Mouse (Mus musculus) olfactory bulb, adult 2 months (tissue): ENCODE data around the gene Ankrd23. TPM values are rescaled to one million over a fixed set of nuclear protein-coding genes. Genes with fewer than 3 reads are reported as not detected.

Experiments
- H3K27ac ChIP-seq: fragments of 200-500 bp; 2 replicates; pipeline ENCODE4 v1.5.1; 2012; ENCODE audit warnings: low read depth, low read length; ENCODE audit not compliant: insufficient read depth
- H3K4me1 ChIP-seq: fragments of 200-500 bp; 2 replicates; pipeline ENCODE4 v1.6.1; 2012; ENCODE audit warnings: low read length; ENCODE audit not compliant: control insufficient read depth, insufficient read depth
- H3K4me3 ChIP-seq: fragments of 200-500 bp; 2 replicates; pipeline ENCODE4 v1.5.1; 2012; ENCODE audit warnings: mild to moderate bottlenecking, low read depth, low read length, moderate library complexity; ENCODE audit not compliant: insufficient read depth
- CTCF ChIP-seq: fragments of 200-500 bp; IDR thresholded peaks from 2 replicates; pipeline ENCODE4 v1.5.1; 2012; ENCODE audit warnings: low read depth, mild to moderate bottlenecking, low read length, moderate library complexity; ENCODE audit not compliant: insufficient read depth
- POLR2A ChIP-seq: fragments of 200-500 bp; IDR thresholded peaks from 2 replicates; pipeline ENCODE4 v1.6.1; 2012; ENCODE audit warnings: mild to moderate bottlenecking, low read depth, low read length, moderate library complexity; ENCODE audit not compliant: insufficient read depth
- WGBS: fragments of 180-500 bp; shearing (Covaris S2); methylation state at CpG from one replicate; pipeline ENCODE4 v1.1.7; 2018; 5-methylcytosine and 5-hydroxymethylcytosine counted together
- polyA plus RNA-seq: library from polyadenylated mRNA; stranded (reverse); fragments of >200 nt; gene quantifications from 2 replicates; pipeline ENCODE4 v1.2.4, GENCODE M21; 2012; ENCODE audit warnings: low replicate concordance; ENCODE audit not compliant: missing spikeins, insufficient read depth, insufficient read length

The Ankrd23 gene
- polyA plus RNA-seq, 1 experiment = not detected

GRCm38 (mm10) chr1:36567818-36568603 lies 31.3 kb upstream of the Ankrd23 start:
- no peak for TF ChIP-seq POLR2A
- no peak for TF ChIP-seq CTCF
- Histone ChIP-seq H3K27ac (no peak overlapping the region), H3K4me3 (no peak overlapping the region), H3K4me1 (peaks cover 17% of the 10 kb centered on the region)
- WGBS = 55% methylated on average over 21 of the region's 21 CpGs

GRCm38 (mm10) chr1:36566425-36566824 lies 29.7 kb upstream of the Ankrd23 start:
- 66% methylated on average over 2 of the region's 2 CpGs for WGBS
- Histone ChIP-seq H3K4me1 (peaks cover 17% of the 10 kb centered on the region), H3K27ac (no peak overlapping the region), H3K4me3 (no peak overlapping the region)
- no peak for TF ChIP-seq POLR2A
- no peak for TF ChIP-seq CTCF

GRCm38 (mm10) chr1:36564101-36564500 lies 27.4 kb upstream of the Ankrd23 start:
- no peak overlapping the region for H3K4me3 ChIP-seq
- H3K27ac ChIP-seq = no peak overlapping the region
- WGBS = 93% methylated on average over 6 of the region's 6 CpGs
- H3K4me1 ChIP-seq = peaks cover 10% of the 10 kb centered on the region
- TF ChIP-seq POLR2A = no peak
- no peak for TF ChIP-seq CTCF

GRCm38 (mm10) chr1:36563632-36564031 lies 26.9 kb upstream of the Ankrd23 start:
- no peak overlapping the region for H3K27ac ChIP-seq
- no peak overlapping the region for H3K4me3 ChIP-seq
- peaks cover 12% of the 10 kb centered on the region for H3K4me1 ChIP-seq
- TF ChIP-seq POLR2A (no peak), CTCF (no peak)
- WGBS = 77% methylated on average over 4 of the region's 4 CpGs

GRCm38 (mm10) chr1:36563197-36563596 lies 26.5 kb upstream of the Ankrd23 start:
- Histone ChIP-seq H3K4me1 (peaks cover 11% of the 10 kb centered on the region), H3K27ac (no peak overlapping the region), H3K4me3 (no peak overlapping the region)
- TF ChIP-seq CTCF (no peak), POLR2A (no peak)
- 65% methylated on average over 2 of the region's 2 CpGs for WGBS

GRCm38 (mm10) chr1:36562388-36562787 lies 25.7 kb upstream of the Ankrd23 start:
- no peak overlapping the region for H3K4me3 ChIP-seq
- peaks cover 7% of the 10 kb centered on the region for H3K4me1 ChIP-seq
- H3K27ac ChIP-seq = no peak overlapping the region
- 83% methylated on average over 4 of the region's 4 CpGs for WGBS
- TF ChIP-seq CTCF (no peak), POLR2A (no peak)

- Histone ChIP-seq H3K4me1 (peaks cover 9% of the 10 kb centered on the region), H3K27ac (no peak overlapping the region), H3K4me3 (no peak overlapping the region)
- no peak for TF ChIP-seq POLR2A
- no peak for TF ChIP-seq CTCF
- 83% methylated on average over 6 of the region's 6 CpGs for WGBS
Measured at GRCm38 (mm10) chr1:36560903-36561302, 24.2 kb upstream of the Ankrd23 start.

- no peak overlapping the region for H3K4me3 ChIP-seq
- TF ChIP-seq POLR2A (no peak), CTCF (no peak)
- WGBS = 92% methylated on average over 5 of the region's 5 CpGs
- peaks cover 19% of the 10 kb centered on the region for H3K4me1 ChIP-seq
- no peak overlapping the region for H3K27ac ChIP-seq
Measured at GRCm38 (mm10) chr1:36559888-36560287, 23.2 kb upstream of the Ankrd23 start.

GRCm38 (mm10) chr1:36559256-36559655 lies 22.6 kb upstream of the Ankrd23 start:
- TF ChIP-seq POLR2A = no peak
- no peak for TF ChIP-seq CTCF
- H3K4me1 ChIP-seq = peaks cover 24% of the 10 kb centered on the region
- 70% methylated on average over 4 of the region's 4 CpGs for WGBS
- no peak overlapping the region for H3K4me3 ChIP-seq
- no peak overlapping the region for H3K27ac ChIP-seq
